Comparison of ENCODE assay signal across 11 mouse cellular contexts in the genomic region with DNA sequence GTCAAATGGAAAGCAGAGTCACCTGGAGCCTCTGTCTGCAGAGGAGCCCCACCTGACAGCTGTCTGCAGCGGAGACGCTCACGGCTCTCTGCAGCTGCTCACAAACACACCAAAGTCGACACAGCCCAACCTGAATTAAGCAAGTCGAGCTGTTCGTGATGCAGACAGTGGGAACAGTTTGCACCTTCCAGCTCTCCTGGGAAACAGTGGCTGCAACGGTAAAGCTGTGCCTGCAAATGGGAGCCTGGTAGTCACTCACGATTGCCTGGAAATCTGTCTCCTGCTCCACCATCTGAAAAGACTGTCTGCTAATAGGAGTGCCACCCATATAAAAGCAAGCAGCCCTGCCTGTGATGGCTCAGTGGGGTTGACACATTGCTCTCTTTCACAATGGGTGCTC.
DNase-seq lines count a peak whose midpoint lies in the region.
"Had no signal": no experiment of that assay in that cellular context is flagged by ENCODE, and none has a peak within 500 bp of the region (broad histone marks: within the 10 kb centered on the region; RNA-seq: fewer than 3 reads in every experiment).

No protein-coding gene starts in this region.

- peak; percentile 85 for DNase-seq in heart, adult 11 months
- DNase-seq in heart, postnatal 14 days = no peak
- peak; percentile 45 for DNase-seq in retina, postnatal 1 day
- DNase-seq in retina, embryonic 14.5 days (ENCODE audit: low spot score) = no peak
- peak; percentile 81 for DNase-seq in layer of hippocampus, adult 9-11 months
- peak; percentile 50 for DNase-seq in right cerebral cortex, postnatal 25 days
- no peak for DNase-seq in cerebellum, postnatal 25 days
- DNase-seq in gastrocnemius, adult 8-10 months (ENCODE audit: low spot score in 2 of 2) = no peak
- DNase-seq: cerebellum, adult 9-11 months; kidney, postnatal 14 days; thymus, postnatal 4 days had no signal

- intact Hi-C loops in heart, postnatal 14 days (cut with DNase I) = no loop called here

Comparison
In these comparisons a context has a peak if more than half of its experiments do, and no peak if none do; other contexts are left out.
1. DNase-seq: peak in heart, adult 11 months (single experiment), retina, postnatal 1 day (single experiment), layer of hippocampus, adult 9-11 months (single experiment) and right cerebral cortex, postnatal 25 days (single experiment); none in heart, postnatal 14 days (0 of 2), retina, embryonic 14.5 days (single experiment), cerebellum, postnatal 25 days (0 of 2) and gastrocnemius, adult 8-10 months (0 of 2).